Mouse (Mus musculus) liver, embryonic 14.5 days (tissue): ENCODE results near the gene March6.

ENCODE experiments used
- CTCF ChIP-seq: IDR thresholded peaks from 2 replicates; pipeline ENCODE4 v1.5.1; 2016; ENCODE audit warnings: antibody characterized with exemption, low read depth, control low read depth
- EP300 ChIP-seq: IDR thresholded peaks from 2 replicates; pipeline ENCODE4 v1.6.1; 2016; ENCODE audit warnings: antibody characterized with exemption, low read depth

DNA sequence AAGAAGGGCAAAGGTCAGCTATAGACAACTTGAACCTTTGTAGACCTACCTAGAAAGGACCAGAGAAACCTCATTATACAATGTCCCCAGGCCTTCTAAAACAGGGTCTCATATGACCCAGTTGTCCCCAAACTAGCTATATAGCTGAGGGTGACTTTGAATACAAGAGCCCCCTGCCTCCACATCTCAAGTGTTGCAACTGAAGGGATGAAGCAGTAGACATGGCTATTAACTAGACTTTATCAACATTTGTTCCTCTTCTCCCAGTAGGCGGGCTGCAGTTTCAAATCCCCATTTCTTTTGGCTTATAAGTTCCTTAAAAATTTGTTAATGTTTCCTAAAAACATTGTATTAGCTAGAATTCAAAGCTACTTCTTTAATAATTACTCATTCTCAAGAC is 64.1 kb downstream of the March6 start:
- no peak for TF ChIP-seq EP300
- TF ChIP-seq CTCF, result no peak
